Mouse (Mus musculus) embryonic fibroblast, embryonic 13.5 days (primary cell): ENCODE measurements at regions not wholly inside any gene's neighbourhood (a gene's known extent, or its start where the extent isn't known, plus 50 kb on each side); places are given as distances from the start of the nearest gene placed in this dataset.
"Not testable (repeated sequence)": the region's sequence is repeated elsewhere in the genome, so short reads cannot be mapped to it uniquely, and the experiment has no call there.

Experiments used
- CTCF ChIP-seq: IDR thresholded peaks from 2 replicates; pipeline ENCODE4 v1.5.1; 2011; ENCODE audit warnings: mild to moderate bottlenecking, control low read depth, low read length, moderate library complexity, borderline replicate concordance; ENCODE audit not compliant: insufficient read depth
- POLR2A ChIP-seq: IDR thresholded peaks from 2 replicates; pipeline ENCODE4 v1.6.1; 2011; ENCODE audit warnings: low read depth, mild to moderate bottlenecking, control low read depth, low read length, moderate library complexity

DNA sequence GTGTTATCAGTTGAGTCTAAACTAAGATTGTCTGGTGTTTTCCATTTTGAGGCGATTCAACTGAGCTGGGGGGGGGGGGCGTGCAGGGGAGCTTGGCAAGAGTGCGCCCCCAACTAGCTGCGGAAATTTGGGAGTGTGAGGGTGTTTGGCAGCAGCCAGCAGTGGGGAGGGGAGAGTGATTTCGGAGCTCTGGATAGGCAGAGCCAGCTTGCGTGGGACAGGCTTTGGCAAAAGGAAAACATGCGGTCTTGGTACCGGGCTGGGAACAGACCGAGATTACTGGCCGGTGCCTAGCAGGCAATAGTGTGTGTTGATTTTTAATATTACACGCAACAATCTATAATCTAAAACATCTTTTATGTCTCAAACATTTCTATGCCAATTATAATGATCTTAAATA is 199.4 kb upstream of the Cdk6 start:
- TF ChIP-seq CTCF, POLR2A: not testable (repeated sequence)
